Mouse (Mus musculus) G1E (cell line): Measurements from ENCODE around the gene Grid2. TPM values are rescaled to one million over a fixed set of nuclear protein-coding genes. Genes with fewer than 3 reads are reported as not detected.

Experiments
- ATAC-seq: 2 replicates; pipeline ENCODE4 v1.8.0; 2016; ENCODE audit warnings: mild to moderate bottlenecking; ENCODE audit not compliant: insufficient number of reproducible peaks, poor library complexity, low FRiP score, severe bottlenecking; ENCODE audit errors: extremely low read depth
- DNase-seq: peaks from one replicate; pipeline ENCODE4 v3.0.0; 2012; ENCODE audit warnings: low spot score
- H3K27me3 ChIP-seq: 2 replicates; pipeline ENCODE4 v1.6.1; 2012; ENCODE audit warnings: mild to moderate bottlenecking, low read length, inconsistent platforms; ENCODE audit not compliant: insufficient read depth
- H3K36me3 ChIP-seq: replicated peaks from 2 replicates; pipeline ENCODE3; 2012; ENCODE audit warnings: mild to moderate bottlenecking, inconsistent platforms
- H3K4me1 ChIP-seq: 2 replicates; pipeline ENCODE4 v1.6.1; 2012; ENCODE audit warnings: low read depth, low read length, inconsistent platforms, mixed read lengths; ENCODE audit not compliant: insufficient read depth
- H3K4me3 ChIP-seq: 2 replicates; pipeline ENCODE4 v1.5.1; 2012; ENCODE audit warnings: low read depth, mild to moderate bottlenecking, inconsistent platforms, low read length, moderate library complexity, mixed read lengths
- H3K9me3 ChIP-seq: replicated peaks from 2 replicates; pipeline ENCODE4 v1.6.1; 2012; ENCODE audit warnings: inconsistent platforms
- CTCF ChIP-seq: IDR thresholded peaks from 2 replicates; pipeline ENCODE4 v1.5.1; 2012; ENCODE audit warnings: low read depth, low read length, inconsistent platforms, mixed read lengths
- GATA1 ChIP-seq: IDR thresholded peaks from 2 replicates; pipeline ENCODE4 v1.6.1; 2012; ENCODE audit warnings: borderline replicate concordance, low read length, inconsistent platforms, mixed read lengths
- GATA2 ChIP-seq: IDR thresholded peaks from 2 replicates; pipeline ENCODE4 v1.6.1; 2012; ENCODE audit warnings: low read depth, low read length, inconsistent platforms, borderline replicate concordance
- POLR2AphosphoS5 ChIP-seq: IDR thresholded peaks from 2 replicates; pipeline ENCODE4 v1.6.1; 2012; ENCODE audit warnings: low read depth, low read length, inconsistent platforms; ENCODE audit not compliant: insufficient replicate concordance
- TAL1 ChIP-seq: conservative IDR thresholded peaks from 2 replicates; pipeline ENCODE4 v1.6.1; 2012; ENCODE audit warnings: low read depth, low read length, inconsistent platforms, mixed read lengths
- polyA plus RNA-seq: library from polyadenylated mRNA; stranded (reverse); fragments of >175 nt; gene quantifications from 2 replicates; pipeline ENCODE4 v1.2.3, GENCODE M21; 2012
- total RNA-seq, 2 experiments: library from RNA; stranded (forward) in 1 of 2; stranded (reverse) in 1 of 2; fragments of 200-1000 nt in 1 of 2; fragments of >200 nt in 1 of 2; fragmentation: Nextera tagmentation in 1 of 2; gene quantifications; 2 replicates each; pipeline ENCODE4 v1.2.3; 2014 to 2017

The Grid2 gene
- total and polyA plus RNA-seq, 3 experiments, result 0.01 to 0.38 TPM; not detected in 1

DNA sequence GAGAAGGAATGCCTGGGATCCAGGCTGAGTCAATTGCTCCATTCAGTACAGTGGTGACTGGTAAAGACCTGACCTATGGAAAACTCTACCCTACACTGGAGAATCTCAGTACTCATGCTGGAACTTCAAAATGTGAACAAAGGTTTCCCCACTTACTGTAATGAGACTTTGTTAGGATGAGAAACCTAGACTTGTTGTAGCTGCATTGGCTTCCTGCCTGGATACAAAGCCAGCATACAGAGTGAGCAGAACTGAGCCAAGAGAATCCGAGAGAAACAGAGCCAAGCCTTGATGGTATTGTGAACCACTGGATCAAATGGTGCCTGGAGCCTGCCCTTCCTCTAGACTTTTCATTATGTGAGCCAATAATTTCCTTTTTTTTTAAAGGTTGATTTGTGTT, 28.7 kb downstream of the Grid2 start:
- TF ChIP-seq CTCF (no peak), POLR2AphosphoS5 (no peak), GATA2 (no peak), GATA1 (no peak), TAL1 (no peak)
- no peak overlapping the region for H3K4me3 ChIP-seq
- H3K36me3 ChIP-seq, result no peaks in the 10 kb centered on the region
- H3K9me3 ChIP-seq, result peaks cover 2% of the 10 kb centered on the region
- no peaks in the 10 kb centered on the region for H3K4me1 ChIP-seq
- no peak for DNase-seq
- no peaks in the 10 kb centered on the region for H3K27me3 ChIP-seq
- no peak for ATAC-seq

DNA sequence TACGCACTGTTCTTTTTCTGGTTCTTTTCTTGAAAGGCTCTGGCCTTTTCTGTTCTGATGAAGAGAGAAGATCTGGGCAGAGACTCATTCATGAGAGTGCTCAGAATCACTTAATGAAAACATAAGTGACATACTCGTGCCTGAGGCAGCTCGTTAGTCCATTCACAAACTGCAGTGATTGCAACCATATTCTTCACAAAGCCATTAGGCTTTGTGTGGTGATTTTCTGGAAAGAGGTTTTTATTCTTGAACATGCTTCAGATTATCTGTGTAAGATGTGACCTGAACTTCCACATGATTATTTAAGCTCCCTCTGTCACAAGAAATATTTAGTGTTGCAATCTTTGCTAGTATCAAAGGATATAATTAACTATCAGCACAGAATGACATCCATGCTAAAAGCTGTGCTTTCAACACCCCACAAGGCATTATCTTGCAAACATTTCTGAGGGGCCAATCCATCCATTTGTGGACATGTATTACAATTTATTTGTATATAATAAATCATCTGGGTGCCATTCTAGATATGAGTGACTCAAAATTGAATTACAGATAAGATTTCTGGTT, 86.8 kb downstream of the Grid2 start:
- DNase-seq (no peak), ATAC-seq (no peak)
- TF ChIP-seq TAL1, result no peak
- H3K4me1 ChIP-seq, result no peaks in the 10 kb centered on the region
- no peaks in the 10 kb centered on the region for H3K27me3 ChIP-seq
- no peaks in the 10 kb centered on the region for H3K36me3 ChIP-seq
- no peak overlapping the region for H3K4me3 ChIP-seq
- H3K9me3 ChIP-seq, result peaks cover 3% of the 10 kb centered on the region; the same call in 1 of the 2 replicates

DNA sequence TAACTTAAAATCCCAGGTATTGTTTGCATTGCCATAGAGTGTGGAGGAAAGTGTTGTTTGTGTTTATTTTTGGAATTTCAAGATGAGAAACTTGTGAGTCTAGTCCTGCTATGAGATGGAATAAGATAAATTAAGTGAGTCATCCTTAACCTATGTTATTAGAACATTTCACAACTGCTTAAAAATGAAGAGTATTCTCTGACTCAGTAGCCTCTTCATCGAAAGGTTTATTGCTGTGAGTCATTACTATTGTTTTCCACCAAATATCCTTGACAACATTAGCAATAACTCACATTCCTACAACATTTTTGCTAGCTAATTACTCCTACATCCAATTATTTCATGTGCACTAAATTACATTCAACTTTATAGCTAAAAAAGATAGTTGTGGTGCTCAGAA, 91.3 kb downstream of the Grid2 start:
- H3K27me3 ChIP-seq, result no peaks in the 10 kb centered on the region
- no peaks in the 10 kb centered on the region for H3K4me1 ChIP-seq
- no peaks in the 10 kb centered on the region for H3K36me3 ChIP-seq
- no peaks in the 10 kb centered on the region for H3K9me3 ChIP-seq
- no peak for TF ChIP-seq CTCF
- TF ChIP-seq GATA2, result no peak
- TF ChIP-seq GATA1, result no peak
- no peak for TF ChIP-seq TAL1
- TF ChIP-seq POLR2AphosphoS5, result no peak
- DNase-seq (no peak), ATAC-seq (no peak)
- no peak overlapping the region for H3K4me3 ChIP-seq

DNA sequence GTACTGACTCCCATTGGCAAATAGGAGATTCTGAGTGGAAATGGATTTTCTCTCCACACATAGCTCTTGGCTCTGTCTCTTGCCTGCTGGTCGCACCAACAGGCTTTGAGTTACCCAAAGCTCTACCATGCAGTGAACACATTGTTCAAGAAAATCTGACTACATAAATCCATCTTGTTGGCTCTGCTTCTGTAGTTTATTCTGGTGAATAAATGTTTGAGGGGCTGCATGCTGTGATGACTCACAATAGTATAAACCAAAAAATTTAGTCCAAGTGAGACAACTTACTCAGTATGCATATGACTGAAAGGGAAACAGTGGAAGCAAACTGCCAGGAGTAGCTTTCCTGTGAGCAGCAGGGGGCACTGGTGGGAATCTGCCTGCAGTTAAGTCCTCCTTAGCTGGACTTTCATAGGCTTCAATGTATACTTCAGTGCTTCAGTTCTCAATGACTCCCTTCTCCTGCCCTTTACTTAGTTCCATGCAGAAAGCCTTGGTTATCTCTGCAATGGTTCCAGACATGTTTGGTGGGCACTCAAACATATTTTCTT, 125.5 kb downstream of the Grid2 start:
- no peaks in the 10 kb centered on the region for H3K4me1 ChIP-seq
- H3K9me3 ChIP-seq, result no peaks in the 10 kb centered on the region
- TF ChIP-seq CTCF, result no peak
- TF ChIP-seq GATA1, result no peak
- TF ChIP-seq GATA2, result no peak
- no peak for TF ChIP-seq TAL1
- no peak for TF ChIP-seq POLR2AphosphoS5
- ATAC-seq (no peak), DNase-seq (no peak)
- H3K4me3 ChIP-seq, result no peak overlapping the region
- no peaks in the 10 kb centered on the region for H3K27me3 ChIP-seq
- no peaks in the 10 kb centered on the region for H3K36me3 ChIP-seq

DNA sequence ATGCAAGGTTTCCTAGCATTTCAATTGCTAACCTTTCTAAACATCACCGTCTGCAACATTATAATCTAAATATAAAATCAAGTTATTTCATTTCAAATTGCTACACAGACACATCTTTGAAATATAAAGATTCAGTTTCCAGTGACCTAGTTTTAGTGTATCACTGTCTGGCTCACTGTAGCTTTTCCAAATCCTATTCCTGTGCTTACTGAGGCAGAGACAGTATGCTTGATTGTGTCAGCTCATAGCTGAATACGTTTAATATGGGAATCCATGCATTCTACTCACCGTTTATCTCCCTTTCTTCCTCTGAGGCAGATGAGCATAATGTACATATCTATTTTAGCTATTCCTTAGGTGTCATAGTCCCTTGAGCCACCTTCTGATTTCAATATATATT, 146.0 kb downstream of the Grid2 start:
- TF ChIP-seq TAL1 (no peak), GATA2 (no peak), POLR2AphosphoS5 (no peak), GATA1 (no peak), CTCF (no peak)
- Histone ChIP-seq H3K9me3 (no peaks in the 10 kb centered on the region), H3K4me1 (no peaks in the 10 kb centered on the region), H3K4me3 (no peak overlapping the region), H3K36me3 (no peaks in the 10 kb centered on the region), H3K27me3 (no peaks in the 10 kb centered on the region)
- ATAC-seq (no peak), DNase-seq (no peak)

DNA sequence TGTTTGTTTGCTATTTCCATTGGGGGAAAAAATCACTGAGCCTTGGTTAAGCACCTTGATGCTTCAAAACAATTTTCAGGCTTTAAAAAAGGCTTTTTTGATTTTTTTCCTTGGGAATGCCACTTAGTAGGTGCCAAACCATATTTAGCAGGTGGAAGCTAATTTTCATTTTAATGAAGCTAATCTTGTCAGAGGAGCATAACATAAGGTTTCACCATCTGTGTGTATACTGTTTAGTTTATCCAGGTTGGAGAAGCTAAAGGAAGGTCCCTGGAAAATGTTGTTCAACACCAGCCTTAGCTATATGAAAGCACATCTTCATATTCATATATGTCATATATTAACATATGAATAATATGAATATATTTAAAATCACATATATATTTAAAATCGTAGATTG, 161.9 kb downstream of the Grid2 start:
- H3K36me3 ChIP-seq, result no peaks in the 10 kb centered on the region
- no peak for TF ChIP-seq CTCF
- TF ChIP-seq POLR2AphosphoS5, result no peak
- TF ChIP-seq GATA1, result no peak
- no peak for TF ChIP-seq GATA2
- no peak for TF ChIP-seq TAL1
- ATAC-seq (no peak), DNase-seq (no peak)
- no peaks in the 10 kb centered on the region for H3K27me3 ChIP-seq
- H3K4me3 ChIP-seq, result no peak overlapping the region
- H3K9me3 ChIP-seq, result no peaks in the 10 kb centered on the region
- H3K4me1 ChIP-seq, result no peaks in the 10 kb centered on the region

DNA sequence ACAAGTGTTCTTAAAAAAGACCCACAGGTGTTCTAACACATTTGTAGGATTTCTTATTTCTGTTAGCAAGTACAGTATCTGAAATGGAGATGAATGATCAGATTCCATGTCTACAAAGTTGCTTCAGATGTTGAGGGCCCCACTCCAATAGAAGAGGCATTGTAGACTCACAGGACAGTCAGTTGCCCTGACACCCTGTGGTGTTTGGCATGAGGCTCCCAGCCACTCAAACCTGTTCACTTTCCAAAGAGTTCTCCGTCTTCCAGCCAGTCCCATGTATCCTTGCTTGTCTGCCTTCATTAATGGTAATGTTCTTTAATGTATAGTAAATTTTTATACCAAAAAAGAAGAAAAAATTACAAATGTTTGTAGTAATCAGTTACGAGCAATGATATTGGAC, 177.1 kb downstream of the Grid2 start:
- no peak for ATAC-seq

More for the DNA sequence above, 177.1 kb downstream of the Grid2 start:
- TF ChIP-seq POLR2AphosphoS5, result no peak
- no peak for TF ChIP-seq GATA2
- TF ChIP-seq GATA1, result no peak
- no peak for TF ChIP-seq CTCF
- no peak for TF ChIP-seq TAL1
- DNase-seq, result no peak
- Histone ChIP-seq H3K4me3 (no peak overlapping the region), H3K27me3 (no peaks in the 10 kb centered on the region), H3K4me1 (no peaks in the 10 kb centered on the region), H3K9me3 (no peaks in the 10 kb centered on the region), H3K36me3 (no peaks in the 10 kb centered on the region)
